Mouse (Mus musculus) stomach, adult 2 months (tissue): ENCODE results near the gene Ifi205. TPM values are rescaled to one million over a fixed set of nuclear protein-coding genes. Genes with fewer than 3 reads are reported as not detected.

Experiments used
- polyA plus RNA-seq: library from polyadenylated mRNA; depleted of rRNA; stranded (reverse); fragments of >200 nt; gene quantifications from 2 replicates; pipeline ENCODE4 v1.2.3, GENCODE M21; 2012; rRNA removed

The Ifi205 gene
- polyA plus RNA-seq: 0.04 TPM in 1 of 2 replicates, not detected in the other

GRCm38 (mm10) chr1:174031698-174032097, at the start of gene Ifi205:
Gene Ifi205 (minus strand): TSS chr1:174031810.

DNA sequence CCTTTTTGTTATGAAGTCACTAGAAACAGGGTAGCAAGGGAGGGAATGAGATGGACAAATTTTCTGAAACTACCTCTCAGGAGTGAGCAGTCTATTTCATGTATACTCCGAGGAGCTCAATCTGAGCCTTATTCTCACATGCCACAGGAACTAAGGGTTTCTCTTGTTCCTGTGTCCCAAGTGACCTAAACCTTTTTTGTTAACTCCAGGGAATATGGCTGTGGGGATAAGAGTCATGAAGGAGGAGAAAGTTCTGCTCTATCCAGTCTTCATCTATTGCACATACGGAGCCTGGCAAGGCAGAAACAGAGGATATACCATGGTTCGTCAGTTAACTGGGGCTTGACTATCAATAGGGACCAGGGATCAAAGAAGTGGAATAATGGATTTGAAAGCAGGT, 34.7 kb upstream of the Ifi205 start, which contains the start of gene Olfr430:
Olfr430 (plus strand) TSS at position 301 of the 400 bp plus-strand sequence.

GRCm38 (mm10) chr1:174048893-174049292, 17.3 kb upstream of the Ifi205 start, which contains the start of gene Olfr432:
Gene Olfr432 (plus strand): TSS chr1:174049205.

DNA sequence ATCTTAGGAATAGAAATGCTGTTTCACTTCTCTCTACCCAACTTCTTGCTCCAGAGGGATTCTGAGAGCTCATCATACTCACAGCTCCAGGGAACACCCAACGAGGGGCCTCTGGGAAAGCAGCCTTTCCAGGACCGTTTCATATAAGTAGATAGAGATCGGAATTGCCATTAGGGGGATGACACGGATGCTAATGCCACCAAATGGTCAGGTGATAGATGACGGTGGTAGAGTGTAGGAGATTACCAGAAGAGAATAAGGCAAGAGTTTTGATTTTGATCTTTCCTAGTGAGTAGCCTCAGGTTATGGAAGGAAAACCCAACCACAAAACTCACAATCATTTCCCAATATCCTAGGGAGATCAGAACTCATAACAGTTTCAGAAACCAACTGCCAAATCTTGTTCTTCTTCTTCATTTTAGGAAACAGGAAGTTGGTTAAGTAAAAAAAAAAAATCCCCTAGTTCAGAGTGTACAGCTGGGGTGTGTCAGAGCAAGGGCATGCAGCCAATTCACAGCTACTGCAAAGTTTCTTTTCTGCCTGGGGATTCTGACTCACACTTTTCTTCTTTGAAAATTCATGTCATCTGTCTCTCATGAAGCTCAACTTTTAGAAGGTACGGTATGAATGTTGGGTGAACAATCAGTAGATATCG, 9.0 kb upstream of the Ifi205 start, which contains the start of gene Olfr433:
Olfr433 (plus strand) TSS at position 183 of the 655 bp plus-strand sequence.

DNA sequence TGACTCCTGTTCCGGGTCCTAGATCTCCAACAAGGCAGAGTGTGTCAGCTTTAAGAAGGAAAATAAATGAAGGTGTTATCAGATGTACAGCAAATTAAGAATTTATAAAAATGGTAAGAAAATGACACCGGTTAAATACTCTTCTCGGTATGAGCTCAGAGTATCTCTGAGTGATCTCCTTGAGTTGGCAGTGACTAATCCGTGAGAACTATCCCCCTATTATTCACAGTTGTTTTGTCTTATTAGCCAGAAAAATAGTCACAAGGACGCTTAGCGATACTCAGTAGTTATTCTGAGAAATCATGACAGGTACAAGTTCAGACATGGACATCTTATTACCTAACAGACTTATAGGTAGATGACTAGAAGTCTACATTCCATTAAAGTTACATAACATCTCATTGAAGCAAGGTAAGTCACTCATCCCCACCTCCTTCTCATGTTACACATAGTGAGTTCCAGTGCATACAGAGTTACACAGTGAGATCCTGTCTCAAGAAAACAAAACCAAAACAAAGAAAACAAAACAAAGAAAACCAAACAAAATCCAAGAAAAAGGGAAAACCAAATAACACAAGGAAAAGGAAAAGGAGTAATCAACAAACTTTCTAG, 48.8 kb downstream of the Ifi205 start, which contains the start of gene Ifi202b:
Ifi202b (minus strand) TSS at position 51 of the 612 bp plus-strand sequence.

Other genes with a start within 250 kb of the Ifi205 start
- 0.09 TPM in 1 of 2 replicates, not detected in the other for gene Ifi211, start 118.8 kb downstream of the Ifi205 start, polyA plus RNA-seq
- gene Mndal, start 89.3 kb downstream of the Ifi205 start, polyA plus RNA-seq: 0.38 TPM in 1 of 2 replicates, not detected in the other
- gene Ifi203, start 89.1 kb downstream of the Ifi205 start, polyA plus RNA-seq: 0.28 and 0.98 TPM in 2 replicates
- not detected in 2 replicates for gene Ifi202b, start 49.1 kb downstream of the Ifi205 start, polyA plus RNA-seq
- gene Olfr433, start 8.9 kb upstream of the Ifi205 start, polyA plus RNA-seq: 0.15 TPM in 1 of 2 replicates, not detected in the other
- 0.08 TPM in 1 of 2 replicates, not detected in the other for gene Olfr432, start 17.4 kb upstream of the Ifi205 start, polyA plus RNA-seq
- not detected in 2 replicates for gene Olfr430, start 34.8 kb upstream of the Ifi205 start, polyA plus RNA-seq
- not detected in 2 replicates for gene Olfr429, start 52.5 kb upstream of the Ifi205 start, polyA plus RNA-seq
- gene Olfr427, start 65.1 kb upstream of the Ifi205 start, polyA plus RNA-seq: not detected in 2 replicates
- not detected in 2 replicates for gene Olfr231, start 89.4 kb upstream of the Ifi205 start, polyA plus RNA-seq
- gene Olfr424, start 99.7 kb upstream of the Ifi205 start, polyA plus RNA-seq: not detected in 2 replicates
- gene Olfr420, start 123.8 kb upstream of the Ifi205 start, polyA plus RNA-seq: not detected in 2 replicates
- gene Spta1, start 141.0 kb upstream of the Ifi205 start, polyA plus RNA-seq: not detected in 2 replicates
- gene Olfr419, start 220.3 kb upstream of the Ifi205 start, polyA plus RNA-seq: not detected in 2 replicates